Mouse (Mus musculus) limb, embryonic 12.5 days (tissue): ENCODE results near the gene Agbl5. TPM values are rescaled to one million over a fixed set of nuclear protein-coding genes. Genes with fewer than 3 reads are reported as not detected.

Experiments used
- ATAC-seq: fragments of 200-750 bp; cut with Nextera tagmentation; 2 replicates; pipeline ENCODE4 v1.8.0; 2017; ENCODE audit warnings: low read depth, moderate TSS enrichment; ENCODE audit not compliant: insufficient number of reproducible peaks, insufficient read depth, low FRiP score, low TSS enrichment
- H3K27ac ChIP-seq: fragments of 300-500 bp; sonication (generic); 2 replicates; pipeline ENCODE4 v1.5.1; 2016; ENCODE audit warnings: mild to moderate bottlenecking, moderate library complexity
- H3K27me3 ChIP-seq: fragments of 300-500 bp; sonication (generic); 2 replicates; pipeline ENCODE4 v1.6.1; 2016; ENCODE audit warnings: mild to moderate bottlenecking, moderate library complexity
- H3K36me3 ChIP-seq: fragments of 300-500 bp; sonication (generic); 2 replicates; pipeline ENCODE4 v1.6.1; 2016; ENCODE audit warnings: mild to moderate bottlenecking, moderate library complexity
- H3K4me1 ChIP-seq: fragments of 300-500 bp; sonication (generic); replicated peaks from 2 replicates; pipeline ENCODE4 v1.6.1; 2016
- H3K4me2 ChIP-seq: fragments of 300-500 bp; sonication (generic); 2 replicates; pipeline ENCODE4 v1.6.1; 2016; ENCODE audit warnings: mild to moderate bottlenecking, moderate library complexity
- H3K4me3 ChIP-seq: fragments of 300-500 bp; sonication (generic); replicated peaks from 2 replicates; pipeline ENCODE4 v1.5.1; 2016; ENCODE audit warnings: mild to moderate bottlenecking
- H3K9ac ChIP-seq: fragments of 300-500 bp; sonication (generic); replicated peaks from 2 replicates; pipeline ENCODE4 v1.6.1; 2016; ENCODE audit warnings: mild to moderate bottlenecking, moderate library complexity
- H3K9me3 ChIP-seq: fragments of 300-500 bp; sonication (generic); 2 replicates; pipeline ENCODE4 v1.6.1; 2016; ENCODE audit warnings: mild to moderate bottlenecking, moderate library complexity
- WGBS: fragments of 180-500 bp; shearing (Covaris S2); methylation state at CpG from one replicate; pipeline ENCODE4 v1.1.7; 2016; 5-methylcytosine and 5-hydroxymethylcytosine counted together
- polyA plus RNA-seq: library from polyadenylated mRNA; unstranded; fragments of >200 nt; fragmentation: Nextera tagmentation; extraction: Ambion mirVana; gene quantifications from 2 replicates; pipeline ENCODE4 v1.2.1, GENCODE M21; 2016

Gene Agbl5
- polyA plus RNA-seq, 1 experiment from 2014 or later: 35.8 TPM

DNA sequence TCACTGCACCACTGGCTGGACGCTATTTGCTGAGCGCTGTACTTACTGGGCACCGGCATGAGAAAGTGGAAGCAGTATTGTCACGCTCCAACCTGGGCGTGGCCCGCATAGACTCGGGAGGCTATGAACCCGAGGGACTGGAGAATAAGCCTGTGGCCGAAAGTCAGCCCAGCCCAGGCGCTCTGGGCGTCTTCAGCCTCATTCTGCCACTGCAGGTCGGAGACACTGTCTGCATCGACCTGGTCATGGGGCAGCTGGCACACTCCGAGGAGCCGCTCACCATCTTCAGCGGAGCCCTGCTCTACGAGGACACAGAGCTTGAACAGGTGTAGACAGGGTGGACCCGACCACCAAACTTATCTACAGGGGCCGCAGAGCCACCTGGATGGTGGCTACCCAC lies 32.1 kb downstream of the Agbl5 start:
- Histone ChIP-seq H3K9ac (no peak overlapping the region), H3K9me3 (no peaks in the 10 kb centered on the region), H3K4me1 (peaks cover 60% of the 10 kb centered on the region), H3K27me3 (no peaks in the 10 kb centered on the region), H3K4me2 (no peak overlapping the region; the same call in 1 of the 2 replicates), H3K27ac (peak overlapping the region; percentile 64; the same call in 1 of the 2 replicates), H3K4me3 (0 out of 2 replicates have a peak overlapping the region, but pooled peaks have one; percentile 46), H3K36me3 (peaks cover 47% of the 10 kb centered on the region)
- WGBS: 68% methylated on average over 19 of the region's 19 CpGs
- peak; percentile 7; the same call in 1 of the 2 replicates for ATAC-seq

DNA sequence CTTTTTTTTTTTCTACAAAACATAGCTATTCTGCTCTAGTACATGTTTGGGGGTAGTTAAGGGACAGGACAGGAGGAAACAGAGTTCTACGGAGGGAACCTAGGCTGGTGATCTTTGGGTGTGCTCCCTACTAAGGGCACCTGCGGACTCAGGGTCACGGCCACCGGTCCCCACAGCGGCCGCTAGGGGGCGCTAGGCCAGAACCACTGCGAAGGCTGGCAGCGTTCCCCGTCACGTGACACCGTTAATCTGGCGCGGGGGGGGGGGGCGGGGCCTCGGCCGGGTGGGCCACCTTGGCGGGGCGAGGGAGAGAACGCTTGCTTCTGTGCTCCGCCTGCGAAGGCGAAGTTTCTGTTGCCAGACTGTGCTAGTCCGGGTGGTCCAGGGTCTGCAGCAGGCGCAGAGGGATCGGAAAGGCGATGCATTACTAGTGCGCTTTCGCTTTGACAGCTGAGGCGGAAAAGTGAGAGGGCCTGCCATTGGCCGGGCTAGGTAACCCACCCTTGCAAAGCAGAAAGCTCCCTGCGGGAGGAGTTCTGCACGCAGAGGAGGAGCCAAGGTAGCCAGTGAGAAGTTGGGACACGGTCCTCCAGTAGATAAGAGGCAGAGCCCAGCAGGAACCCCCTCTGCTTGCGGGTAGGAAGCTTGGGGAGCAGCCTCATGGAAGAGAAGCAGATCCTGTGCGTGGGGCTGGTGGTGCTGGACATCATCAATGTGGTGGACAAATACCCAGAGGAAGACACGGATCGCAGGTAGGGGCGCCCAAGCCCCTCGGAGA lies 33.0 kb downstream of the Agbl5 start, which contains the start of gene Khk:
Gene Khk (plus strand): TSS at position 176 of the 778 bp plus-strand sequence.
- 1% methylated on average over 40 of the region's 40 CpGs for WGBS

GRCm38 (mm10) chr5:30922581-30923041 lies 34.1 kb downstream of the Agbl5 start:
- H3K27me3 ChIP-seq: no peaks in the 10 kb centered on the region
- H3K4me1 ChIP-seq: peaks cover 49% of the 10 kb centered on the region
- H3K9me3 ChIP-seq: no peaks in the 10 kb centered on the region
- H3K4me3 ChIP-seq: peak overlapping the region; percentile 46; the same call in 1 of the 2 replicates
- peaks cover 37% of the 10 kb centered on the region for H3K36me3 ChIP-seq
- H3K27ac ChIP-seq: peak overlapping the region; percentile 91
- 0 out of 2 replicates have a peak overlapping the region, but pooled peaks have one; percentile 59 for H3K9ac ChIP-seq
- H3K4me2 ChIP-seq: peak overlapping the region; percentile 77
- ATAC-seq: no peak
- 74% methylated on average over 10 of the region's 10 CpGs for WGBS

More for the DNA sequence above, 33.0 kb downstream of the Agbl5 start, which contains the start of gene Khk:
- peaks cover 47% of the 10 kb centered on the region for H3K36me3 ChIP-seq
- peak within 1 kb of the TSS; percentile 77 for H3K4me2 ChIP-seq
- H3K9ac ChIP-seq: peak within 1 kb of the TSS; percentile 59
- no peaks in the 10 kb centered on the region for H3K9me3 ChIP-seq
- peaks cover 55% of the 10 kb centered on the region for H3K4me1 ChIP-seq
- no peaks in the 10 kb centered on the region for H3K27me3 ChIP-seq
- peak within 1 kb of the TSS; percentile 91 for H3K27ac ChIP-seq
- ATAC-seq: peak; percentile 85
- peak within 1 kb of the TSS; percentile 46 for H3K4me3 ChIP-seq

GRCm38 (mm10) chr5:30923119-30923518 lies 34.6 kb downstream of the Agbl5 start:
- no peaks in the 10 kb centered on the region for H3K27me3 ChIP-seq
- no peak overlapping the region for H3K4me3 ChIP-seq
- no peak overlapping the region for H3K9ac ChIP-seq
- H3K4me1 ChIP-seq: peaks cover 45% of the 10 kb centered on the region
- H3K4me2 ChIP-seq: no peak overlapping the region; the same call in 1 of the 2 replicates
- WGBS: 88% methylated on average over 6 of the region's 6 CpGs
- peaks cover 31% of the 10 kb centered on the region for H3K36me3 ChIP-seq
- no peaks in the 10 kb centered on the region for H3K9me3 ChIP-seq
- no peak overlapping the region for H3K27ac ChIP-seq
- no peak for ATAC-seq

DNA sequence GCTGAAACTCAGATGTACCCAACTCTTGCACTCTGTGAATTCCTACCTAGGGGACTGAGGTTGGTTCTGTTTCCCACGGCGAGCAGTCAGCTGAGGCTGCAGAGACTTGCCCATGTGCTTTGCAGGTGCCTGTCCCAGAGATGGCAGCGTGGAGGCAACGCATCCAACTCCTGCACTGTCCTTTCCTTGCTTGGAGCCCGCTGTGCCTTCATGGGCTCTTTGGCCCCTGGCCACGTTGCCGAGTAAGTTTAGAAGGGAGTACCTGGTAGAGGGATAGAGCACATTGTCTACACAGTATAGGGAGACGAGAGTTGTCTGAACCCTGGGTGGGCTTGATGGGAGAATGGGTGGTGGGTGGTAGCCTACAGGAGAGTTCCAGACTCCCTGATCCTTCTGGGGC lies 36.1 kb downstream of the Agbl5 start:
- 83% methylated on average over 8 of the region's 8 CpGs for WGBS

GRCm38 (mm10) chr5:30925217-30925616 lies 36.7 kb downstream of the Agbl5 start:
- peaks cover 26% of the 10 kb centered on the region for H3K4me1 ChIP-seq
- H3K36me3 ChIP-seq: peaks cover 10% of the 10 kb centered on the region
- H3K9ac ChIP-seq: no peak overlapping the region
- H3K4me2 ChIP-seq: no peak overlapping the region
- H3K27ac ChIP-seq: no peak overlapping the region
- WGBS: 92% methylated on average over 5 of the region's 5 CpGs
- no peaks in the 10 kb centered on the region for H3K9me3 ChIP-seq
- H3K27me3 ChIP-seq: no peaks in the 10 kb centered on the region
- ATAC-seq: no peak
- H3K4me3 ChIP-seq: no peak overlapping the region

More for the DNA sequence above, 36.1 kb downstream of the Agbl5 start:
- H3K4me3 ChIP-seq: no peak overlapping the region
- H3K9ac ChIP-seq: no peak overlapping the region
- H3K4me2 ChIP-seq: no peak overlapping the region
- H3K4me1 ChIP-seq: peaks cover 32% of the 10 kb centered on the region
- H3K9me3 ChIP-seq: no peaks in the 10 kb centered on the region
- H3K27ac ChIP-seq: no peak overlapping the region
- H3K36me3 ChIP-seq: peaks cover 16% of the 10 kb centered on the region
- ATAC-seq: no peak
- H3K27me3 ChIP-seq: no peaks in the 10 kb centered on the region

DNA sequence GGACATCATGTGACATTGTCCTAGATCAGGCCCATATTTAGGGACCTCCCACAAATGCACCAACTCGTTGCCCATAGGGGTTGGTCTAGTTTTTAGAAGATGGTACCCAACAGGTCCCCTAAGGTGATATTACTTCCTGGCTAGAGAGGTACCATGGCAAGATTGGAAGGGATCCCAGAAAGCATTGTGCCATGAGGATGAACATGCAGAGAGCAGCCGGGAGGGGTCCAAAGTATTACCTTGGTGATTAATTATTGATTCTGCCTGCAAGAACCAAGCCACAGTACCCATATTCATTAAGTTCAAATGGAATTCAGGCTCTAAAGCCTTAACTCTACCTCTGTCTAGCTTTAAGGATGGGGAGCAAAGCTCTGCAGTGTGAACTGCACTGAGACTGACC lies 37.6 kb downstream of the Agbl5 start:
- no peaks in the 10 kb centered on the region for H3K9me3 ChIP-seq
- peaks cover 21% of the 10 kb centered on the region for H3K4me1 ChIP-seq
- WGBS: 87% methylated on average over 2 of the region's 2 CpGs
- no peak for ATAC-seq
- no peaks in the 10 kb centered on the region for H3K27me3 ChIP-seq
- peaks cover 2% of the 10 kb centered on the region for H3K36me3 ChIP-seq
- no peak overlapping the region for H3K9ac ChIP-seq
- no peak overlapping the region for H3K4me3 ChIP-seq
- no peak overlapping the region for H3K27ac ChIP-seq
- no peak overlapping the region for H3K4me2 ChIP-seq

- no peak; the same call in 1 of the 2 replicates for ATAC-seq
- no peak overlapping the region for H3K9ac ChIP-seq
- WGBS: 43% methylated on average over 7 of the region's 7 CpGs
- H3K27ac ChIP-seq: no peak overlapping the region
- H3K4me3 ChIP-seq: no peak overlapping the region
- H3K4me1 ChIP-seq: peaks cover 5% of the 10 kb centered on the region
- no peaks in the 10 kb centered on the region for H3K27me3 ChIP-seq
- no peaks in the 10 kb centered on the region for H3K9me3 ChIP-seq
- peak overlapping the region; percentile 31; the same call in 1 of the 2 replicates for H3K4me2 ChIP-seq
- H3K36me3 ChIP-seq: no peaks in the 10 kb centered on the region
Observed at GRCm38 (mm10) chr5:30927945-30928529, 39.5 kb downstream of the Agbl5 start.

GRCm38 (mm10) chr5:30930121-30930520 lies 41.6 kb downstream of the Agbl5 start:
- Histone ChIP-seq H3K4me1 (peaks cover 3% of the 10 kb centered on the region; the same call in 1 of the 2 replicates), H3K9me3 (no peaks in the 10 kb centered on the region), H3K4me3 (no peak overlapping the region), H3K27me3 (no peaks in the 10 kb centered on the region), H3K4me2 (no peak overlapping the region), H3K9ac (no peak overlapping the region), H3K36me3 (no peaks in the 10 kb centered on the region), H3K27ac (no peak overlapping the region)
- no peak for ATAC-seq
- WGBS: 41% methylated on average over 4 of the region's 4 CpGs

- ATAC-seq: no peak
Observed at GRCm38 (mm10) chr5:30930846-30931245, 42.4 kb downstream of the Agbl5 start.

GRCm38 (mm10) chr5:30931378-30931777 lies 42.9 kb downstream of the Agbl5 start:
- 82% methylated on average over 4 of the region's 4 CpGs for WGBS
- no peak overlapping the region for H3K4me3 ChIP-seq
- no peaks in the 10 kb centered on the region for H3K27me3 ChIP-seq
- H3K9ac ChIP-seq: no peak overlapping the region
- no peak overlapping the region for H3K4me2 ChIP-seq
- no peaks in the 10 kb centered on the region for H3K9me3 ChIP-seq
- no peaks in the 10 kb centered on the region for H3K36me3 ChIP-seq
- no peak overlapping the region for H3K27ac ChIP-seq
- peaks cover 3% of the 10 kb centered on the region; the same call in 1 of the 2 replicates for H3K4me1 ChIP-seq
- no peak for ATAC-seq

More at GRCm38 (mm10) chr5:30930846-30931245, 42.4 kb downstream of the Agbl5 start:
- WGBS: 79% methylated on average over 6 of the region's 6 CpGs
- H3K9me3 ChIP-seq: no peaks in the 10 kb centered on the region
- H3K27me3 ChIP-seq: no peaks in the 10 kb centered on the region
- H3K27ac ChIP-seq: no peak overlapping the region
- no peak overlapping the region for H3K4me2 ChIP-seq
- H3K36me3 ChIP-seq: no peaks in the 10 kb centered on the region
- H3K9ac ChIP-seq: no peak overlapping the region
- H3K4me1 ChIP-seq: peaks cover 3% of the 10 kb centered on the region; the same call in 1 of the 2 replicates
- no peak overlapping the region for H3K4me3 ChIP-seq
